Mouse (Mus musculus): ENCODE measurements at regions not wholly inside any gene's neighbourhood (a gene's known extent, or its start where the extent isn't known, plus 50 kb on each side); places are given as distances from the start of the nearest gene placed in this dataset.
A peak's percentile ranks its signal among the peaks of the same experiment; 100 is the strongest.

DNA sequence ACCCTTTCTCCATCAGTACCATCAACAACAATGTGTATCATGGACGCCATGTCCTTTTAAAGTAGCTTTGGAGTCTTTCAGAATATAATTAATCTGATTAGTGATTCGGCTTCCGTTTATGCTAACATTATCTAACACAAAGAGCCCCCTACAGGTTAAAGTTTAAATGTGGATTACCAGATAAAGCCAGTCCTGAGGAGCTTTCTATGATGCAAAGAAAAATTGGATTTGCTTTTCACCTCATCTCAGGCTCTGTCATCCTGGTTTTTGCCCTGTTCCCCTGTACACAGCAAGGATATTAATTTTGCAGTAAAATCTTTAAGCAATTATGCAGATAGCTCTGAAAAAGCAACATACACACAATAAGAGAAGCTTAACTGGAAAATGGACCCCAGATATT lies 412.7 kb upstream of the Tbc1d2b start:
- DNase-seq, result peak; percentile 29

GRCm38 (mm10) chr9:90690066-90690465 lies 419.5 kb upstream of the Tbc1d2b start:
- DNase-seq, result no peak

DNA sequence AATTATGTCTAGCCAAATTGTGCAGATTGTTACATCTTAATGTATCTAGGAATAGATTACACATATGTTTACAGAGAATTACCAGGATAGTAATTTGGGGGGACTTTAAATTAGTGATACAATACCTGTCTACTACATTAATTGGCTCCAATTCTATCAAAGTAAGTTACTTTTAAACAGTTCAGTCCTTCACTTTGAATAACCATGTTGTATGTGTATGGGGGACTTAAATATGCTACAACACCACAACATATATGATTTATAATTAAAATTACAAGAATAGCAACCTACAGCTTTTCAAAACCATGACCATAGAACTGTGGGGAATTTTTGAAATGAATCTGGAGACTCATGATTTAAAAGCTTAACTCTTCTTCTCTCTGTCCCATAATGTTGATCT lies 420.5 kb upstream of the Tbc1d2b start:
- DNase-seq, result no peak

DNA sequence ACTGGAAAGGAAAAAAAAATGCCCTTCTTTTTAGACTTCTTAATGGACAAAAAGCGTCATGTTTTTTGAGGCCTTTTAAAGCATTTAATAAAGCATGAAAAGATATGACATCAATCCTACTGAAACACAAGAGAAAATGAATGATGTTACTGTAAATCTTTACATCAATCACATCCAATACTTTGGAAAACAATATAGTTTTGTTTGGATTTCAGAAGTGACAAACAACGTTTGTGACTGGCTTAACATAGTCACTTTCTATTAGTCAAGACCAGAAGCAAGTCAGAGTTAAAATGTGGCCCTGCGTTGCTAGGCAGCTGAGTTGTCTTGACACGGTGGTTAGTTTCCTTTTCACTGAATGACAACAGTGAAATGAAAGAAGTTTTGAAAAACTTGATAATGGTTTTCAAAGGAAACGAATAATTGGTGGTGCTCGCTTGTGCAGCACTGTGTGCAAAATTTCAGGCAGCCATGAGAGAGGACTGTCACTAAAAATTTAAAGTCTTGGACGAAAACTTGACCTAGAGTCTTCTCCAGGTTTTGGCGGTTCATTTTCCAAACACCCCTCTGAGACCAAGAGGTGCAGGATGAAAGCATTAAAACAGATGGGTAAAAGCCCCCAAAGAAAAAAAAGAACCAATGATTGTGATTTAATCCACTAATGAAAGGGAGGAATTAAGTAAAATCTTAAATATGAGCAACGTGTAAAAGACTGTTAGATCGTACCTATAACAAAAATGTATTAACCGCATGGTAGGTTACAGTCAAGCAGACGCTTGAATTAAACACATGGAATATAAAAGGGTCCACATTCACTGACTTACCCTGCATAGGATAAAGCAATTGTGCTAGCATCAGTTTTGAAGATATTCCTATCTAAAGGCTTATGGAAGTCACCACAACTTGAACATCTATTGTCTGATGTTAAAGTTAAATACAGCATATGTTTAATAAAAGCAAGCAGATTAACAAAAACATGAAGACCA lies 421.4 kb upstream of the Tbc1d2b start:
- peak; percentile 54 for DNase-seq

DNA sequence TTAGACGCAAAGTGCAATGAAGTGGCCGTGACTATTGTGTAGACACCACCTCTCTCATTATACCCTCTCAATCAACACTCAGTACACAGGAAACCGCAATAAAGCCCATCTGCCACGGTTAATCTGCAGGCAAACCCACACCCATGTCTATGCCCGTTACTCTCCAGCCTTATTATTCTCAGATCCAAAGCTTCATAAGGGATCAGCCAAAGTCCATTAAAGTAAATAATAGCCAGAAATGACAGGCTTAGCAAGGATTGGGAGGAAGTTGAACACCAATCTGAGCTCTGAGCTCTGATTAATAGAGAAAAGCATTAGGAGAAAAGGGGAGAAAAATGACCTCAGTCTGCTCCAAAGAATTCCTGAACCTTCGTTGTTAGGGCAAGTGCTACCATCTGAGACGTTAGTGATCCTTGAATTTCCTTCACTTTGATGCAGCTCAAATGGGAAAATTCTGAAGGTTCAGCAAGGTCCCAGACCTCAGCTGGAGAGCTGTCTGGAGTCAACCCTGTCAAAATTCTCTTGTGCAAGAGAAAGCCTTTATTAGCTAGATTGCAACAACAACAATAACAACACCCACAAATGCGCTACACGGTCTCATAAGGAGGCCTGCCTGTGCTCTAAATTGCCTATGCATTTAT lies 422.5 kb upstream of the Tbc1d2b start:
- DNase-seq, result peak; percentile 69

DNA sequence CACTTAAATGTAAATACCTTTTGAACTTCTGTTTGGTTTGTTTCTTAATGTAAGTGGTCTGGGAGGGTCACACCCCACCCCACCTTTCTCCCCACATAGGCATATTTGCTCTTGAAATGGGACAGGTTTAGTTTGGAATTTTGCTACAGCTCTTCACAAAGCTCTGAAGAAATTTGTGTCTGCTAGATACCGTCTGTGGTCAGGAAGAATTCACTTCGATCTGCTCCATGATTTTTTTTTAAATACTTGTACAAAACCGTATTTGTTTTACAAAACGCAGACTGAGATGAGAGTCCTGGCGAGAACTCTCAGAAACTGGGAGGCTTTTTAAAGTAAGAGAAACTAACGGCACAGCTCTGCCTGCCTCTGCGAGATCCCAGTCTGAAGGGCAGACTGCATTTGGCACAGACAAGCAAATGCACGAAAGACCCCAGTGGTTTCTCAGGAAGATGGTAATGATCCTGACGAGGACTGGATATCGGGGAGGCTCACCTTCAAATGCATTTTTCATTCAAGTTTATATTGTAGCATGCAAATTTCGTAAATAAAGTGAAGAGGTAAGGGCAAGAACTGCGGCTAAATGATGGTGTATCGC lies 423.5 kb upstream of the Tbc1d2b start:
- DNase-seq, result no peak

DNA sequence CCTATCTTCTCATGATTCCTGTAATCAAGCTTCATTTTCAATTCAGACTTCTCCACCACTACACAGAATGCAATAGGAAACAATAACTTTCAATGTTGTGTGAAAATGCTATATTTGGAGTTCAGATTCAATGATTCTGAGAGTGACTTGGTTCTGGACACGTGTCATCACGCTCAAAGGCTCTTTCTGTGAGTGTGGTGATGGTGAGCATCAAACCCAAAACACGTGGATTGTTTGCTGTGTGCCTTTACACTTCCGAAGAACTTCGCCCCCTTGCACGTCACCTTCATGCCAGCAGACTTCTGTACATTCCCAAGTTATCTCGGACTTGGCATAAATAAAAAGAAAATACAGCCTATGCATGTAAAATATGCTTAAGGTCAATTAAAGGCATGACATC lies 425.1 kb upstream of the Tbc1d2b start:
- no peak for DNase-seq

GRCm38 (mm10) chr9:90697279-90698000 lies 426.8 kb upstream of the Tbc1d2b start:
- no peak for DNase-seq

GRCm38 (mm10) chr9:90698439-90698838 lies 427.8 kb upstream of the Tbc1d2b start:
- DNase-seq, result no peak

GRCm38 (mm10) chr9:90699064-90699463 lies 428.5 kb upstream of the Tbc1d2b start:
- peak; percentile 76 for DNase-seq

DNA sequence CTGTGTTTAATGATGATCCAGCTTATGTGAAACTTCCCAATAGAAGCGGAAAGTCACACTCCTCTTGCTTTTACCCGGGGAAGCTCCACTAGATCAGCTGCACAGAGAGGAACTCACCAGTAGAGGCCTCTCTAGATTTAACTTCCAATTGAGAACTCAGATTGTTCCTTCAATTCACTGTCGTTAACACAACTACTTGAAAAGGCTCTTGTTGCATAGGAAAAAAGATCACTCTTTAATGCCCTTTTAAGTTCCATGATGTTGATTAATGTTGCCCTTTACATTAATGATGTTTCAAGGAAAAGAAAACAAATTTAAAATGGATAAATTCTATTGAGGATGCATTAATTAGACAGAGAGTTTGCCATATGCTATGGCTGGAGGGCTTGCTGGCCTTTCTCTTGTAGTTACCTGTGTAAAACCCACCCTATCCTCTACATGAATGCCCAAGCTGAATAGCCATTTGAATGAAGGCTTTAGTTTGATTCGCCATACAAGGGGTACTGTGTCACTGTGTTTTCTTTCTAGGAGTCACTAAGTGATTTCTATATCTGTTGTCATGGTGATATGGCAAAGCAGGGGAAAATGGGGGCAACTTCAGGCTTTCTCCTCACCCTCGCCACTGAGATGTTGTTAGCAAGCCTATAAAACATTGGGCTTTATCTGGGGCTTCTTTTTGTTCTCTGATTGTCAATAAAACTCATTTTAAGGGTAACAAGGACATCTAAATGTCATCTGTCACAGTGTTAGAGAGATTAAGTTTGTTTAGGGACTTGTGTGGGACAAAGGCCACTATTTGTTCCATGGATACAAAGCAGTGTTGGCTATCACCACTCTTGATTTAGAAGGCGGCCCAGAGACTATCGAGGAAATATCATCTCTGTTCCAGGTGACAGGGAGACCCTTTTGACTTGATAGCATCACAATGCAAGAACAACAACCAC lies 429.9 kb upstream of the Tbc1d2b start:
- DNase-seq, result peak; percentile 70

DNA sequence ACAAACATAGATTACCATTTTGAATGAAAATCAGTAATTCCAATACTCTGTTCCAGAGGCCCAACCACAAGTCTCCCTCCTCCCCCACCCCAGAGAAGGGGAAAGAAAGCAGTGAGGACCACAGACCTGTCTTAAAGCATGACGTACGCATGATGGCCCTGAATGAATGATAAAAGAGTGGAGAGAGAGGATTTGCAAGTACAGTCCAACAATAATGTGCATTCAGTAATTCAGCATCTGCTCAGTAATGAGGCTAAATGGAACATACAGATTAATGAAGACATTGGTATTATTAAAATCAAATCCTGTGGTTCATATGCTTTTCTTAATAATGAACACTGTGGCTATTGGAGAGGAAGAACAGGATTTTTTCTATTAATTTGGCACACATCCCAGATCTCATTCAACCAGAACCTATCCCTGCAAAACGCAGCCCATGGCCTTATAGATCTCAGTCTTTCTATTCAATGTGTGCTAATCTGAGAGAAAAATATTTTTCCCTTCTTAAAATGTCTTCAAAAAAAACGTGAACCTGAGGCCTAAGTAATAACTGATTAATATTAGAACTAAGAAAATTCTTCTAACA lies 430.7 kb upstream of the Tbc1d2b start:
- no peak for DNase-seq

GRCm38 (mm10) chr9:90713685-90714084 lies 443.1 kb upstream of the Tbc1d2b start:
- no peak for DNase-seq

- DNase-seq, result peak; percentile 8
Observed at GRCm38 (mm10) chr9:90731450-90731849, 460.8 kb upstream of the Tbc1d2b start.

DNA sequence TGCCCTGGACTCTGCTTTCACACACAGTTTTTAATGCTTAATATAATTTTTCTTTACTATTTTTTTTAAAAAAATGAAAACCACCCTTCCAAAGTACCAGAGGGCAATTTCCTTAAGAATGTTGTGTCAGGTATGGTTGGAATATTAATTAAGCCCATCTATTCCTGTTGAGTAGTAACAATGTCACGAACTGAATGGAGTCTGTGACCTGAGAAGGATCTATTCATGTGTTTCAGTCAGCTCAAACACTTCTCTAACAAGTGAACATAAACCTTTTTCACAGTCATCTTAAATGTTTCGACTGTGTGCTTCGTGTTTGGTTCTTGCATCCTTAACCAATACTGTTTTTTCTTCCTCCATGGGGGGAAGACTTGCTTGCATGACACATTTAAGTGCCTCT lies 486.6 kb upstream of the Tbc1d2b start:
- DNase-seq, result no peak

DNA sequence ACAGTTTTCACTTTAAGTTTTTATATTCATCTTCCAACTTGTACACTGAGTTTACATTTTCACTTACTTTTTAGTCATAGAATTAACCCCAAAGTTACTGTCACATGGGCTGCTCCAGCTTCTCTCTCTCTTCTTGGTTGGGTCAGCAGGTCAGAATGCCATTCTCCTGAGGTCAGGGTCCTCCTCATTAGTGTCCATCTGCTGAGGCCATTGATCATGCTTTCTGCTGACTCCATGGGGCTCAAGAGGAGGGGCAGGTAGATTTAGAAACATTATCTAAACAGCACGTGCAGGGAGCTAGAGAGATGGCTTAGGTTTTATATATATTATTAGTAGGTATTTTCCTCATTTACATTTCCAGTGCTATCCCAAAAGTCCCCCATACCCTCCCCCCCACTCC lies 503.7 kb upstream of the Tbc1d2b start:
- peak; percentile 17 for DNase-seq

DNA sequence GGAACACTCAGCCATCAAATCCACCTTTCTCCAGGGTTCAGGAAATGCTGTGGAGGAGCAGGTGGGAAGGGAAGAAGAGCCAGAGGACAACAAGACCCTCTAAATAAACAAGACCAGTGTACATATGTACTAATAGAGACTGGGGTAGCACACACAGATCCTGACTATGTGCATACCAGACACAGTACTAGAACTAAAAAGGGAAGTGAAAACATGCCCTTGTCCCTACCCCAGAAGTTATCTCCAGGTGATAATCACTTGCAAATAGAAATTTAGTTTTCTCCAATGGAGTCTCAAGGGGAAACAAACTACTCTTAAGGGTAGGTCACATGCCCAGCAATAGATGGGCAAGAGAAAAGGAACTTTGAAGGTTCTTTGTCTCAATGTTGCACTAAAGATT lies 518.9 kb upstream of the Tbc1d2b start:
- no peak for DNase-seq

DNA sequence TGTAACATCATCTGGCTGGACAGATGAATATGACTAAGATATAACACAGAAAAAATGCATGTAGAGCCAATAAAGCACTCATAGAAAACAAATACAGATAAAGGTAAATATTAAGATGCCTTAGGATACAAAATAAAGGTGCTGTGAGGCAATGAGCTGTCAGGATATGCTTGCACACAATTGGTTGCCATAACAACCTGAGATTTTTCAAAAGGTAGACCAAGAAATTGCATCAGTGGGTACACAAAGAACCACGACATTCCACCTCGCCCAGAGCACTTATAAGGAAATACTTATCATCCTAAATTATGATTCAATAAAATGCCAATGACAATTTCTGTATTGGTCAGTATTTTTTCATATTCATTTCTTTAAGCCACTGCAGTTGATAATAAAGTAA lies 521.3 kb upstream of the Tbc1d2b start:
- DNase-seq, result no peak

DNA sequence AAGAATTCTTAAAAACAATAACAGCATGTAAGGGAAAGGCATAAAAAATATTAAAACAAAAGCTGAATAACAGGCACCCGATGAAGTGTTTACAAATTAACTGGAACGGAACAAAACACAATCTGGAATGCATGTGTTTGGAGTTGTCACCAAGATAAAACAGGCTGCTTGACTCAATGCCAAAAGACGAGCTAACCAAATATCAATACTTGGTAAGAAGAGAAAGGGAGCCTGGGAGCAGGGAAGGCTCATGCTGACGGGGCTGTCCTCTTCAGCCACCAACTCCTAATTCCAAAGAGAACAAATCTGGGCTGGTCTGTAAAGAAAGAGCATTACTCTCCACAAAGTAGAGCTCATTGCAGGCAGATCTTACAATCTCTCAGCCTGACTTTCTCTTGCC lies 545.4 kb upstream of the Zic4 start:
- no peak for DNase-seq

GRCm38 (mm10) chr9:90823574-90824280 lies 538.5 kb upstream of the Zic4 start:
- DNase-seq, result peak; percentile 43

GRCm38 (mm10) chr9:90827474-90827873 lies 534.7 kb upstream of the Zic4 start:
- no peak for DNase-seq
